Mouse (Mus musculus): ENCODE data around the gene Rasa2. TPM values are rescaled to one million over a fixed set of nuclear protein-coding genes. Genes with fewer than 3 reads are reported as not detected.

The Rasa2 gene
- polyA plus RNA-seq, 1 experiment from 2014 or later: 19.8 TPM

DNA sequence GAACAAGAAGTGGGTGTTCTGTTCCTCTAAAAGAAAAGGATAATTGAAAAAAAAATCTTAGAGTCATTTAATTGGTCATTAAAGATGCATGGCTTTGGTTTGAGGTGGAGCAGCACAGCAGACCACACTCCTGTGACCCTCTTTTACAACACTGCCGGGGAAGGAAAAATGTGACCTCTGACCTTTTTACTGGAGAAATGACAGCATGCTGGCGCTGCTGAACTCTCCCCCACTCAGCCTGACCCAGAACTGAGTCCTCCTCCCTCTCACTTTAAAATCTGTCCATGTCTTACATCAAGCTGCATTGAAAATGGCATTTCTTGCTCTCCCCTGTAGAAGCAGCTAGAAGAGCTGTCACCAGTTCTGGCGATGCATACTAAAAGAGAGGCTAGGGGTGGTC, 138.2 kb downstream of the Rasa2 start:
- Histone ChIP-seq H3K4me2 (replicated peaks) (no peak overlapping the region), H3K9ac (no peak overlapping the region), H3K27me3 (no peaks in the 10 kb centered on the region), H3K4me3 (replicated peaks) (no peak overlapping the region), H3K36me3 (no peaks in the 10 kb centered on the region), H3K4me1 (0 out of 2 replicates have a peak, but pooled peaks cover 5% of the 10 kb centered on the region), H3K9me3 (replicated peaks) (no peaks in the 10 kb centered on the region), H3K27ac (replicated peaks) (no peak overlapping the region)
- WGBS: 33% methylated on average over 3 of the region's 3 CpGs
- ATAC-seq (ENCODE audit: insufficient number of reproducible peaks, low FRiP score, low TSS enrichment, low read depth): no peak

DNA sequence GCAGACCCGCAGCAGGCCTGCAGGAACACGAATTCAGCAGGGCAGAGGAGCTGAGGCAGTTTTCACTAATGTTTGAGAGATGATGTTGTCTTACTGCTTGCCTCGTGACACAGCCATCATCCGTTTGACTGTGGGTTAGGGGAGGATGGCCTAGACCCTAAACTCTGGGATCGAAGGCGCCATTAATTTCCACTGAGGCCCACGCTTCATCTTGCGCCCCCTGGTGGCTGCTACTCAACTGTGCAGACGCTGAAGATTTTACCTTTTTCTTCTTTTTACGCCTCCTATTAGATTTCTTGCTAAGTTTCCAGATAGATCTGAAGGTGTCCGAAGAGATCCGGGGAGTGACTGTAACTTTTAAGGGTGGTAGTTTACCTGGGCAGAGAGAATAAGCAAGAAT, 139.6 kb downstream of the Rasa2 start:
- H3K36me3 ChIP-seq: no peaks in the 10 kb centered on the region
- H3K9me3 ChIP-seq (replicated peaks): no peaks in the 10 kb centered on the region
- H3K27me3 ChIP-seq: no peaks in the 10 kb centered on the region
- H3K4me2 ChIP-seq (replicated peaks): 0 out of 2 replicates have a peak overlapping the region, but pooled peaks have one; percentile 25
- WGBS: 35% methylated on average over 12 of the region's 12 CpGs
- H3K27ac ChIP-seq (replicated peaks): no peak overlapping the region
- no peak overlapping the region for H3K9ac ChIP-seq
- ATAC-seq (ENCODE audit: insufficient number of reproducible peaks, low FRiP score, low TSS enrichment, low read depth): no peak
- H3K4me1 ChIP-seq: 0 out of 2 replicates have a peak, but pooled peaks cover 5% of the 10 kb centered on the region
- no peak overlapping the region for H3K4me3 ChIP-seq (replicated peaks)

Other genes with a start within 250 kb of the Rasa2 start
- 205 and 210 TPM in 2 replicates for gene Rnf7, start 152.9 kb downstream of the Rasa2 start, polyA plus RNA-seq (2015; fragmentation: Nextera tagmentation; extraction: Ambion mirVana)
- gene Gm28729, start 106.4 kb downstream of the Rasa2 start, polyA plus RNA-seq (2015; fragmentation: Nextera tagmentation; extraction: Ambion mirVana): 1.0 and 2.4 TPM in 2 replicates
- gene Zbtb38, start 121.2 kb upstream of the Rasa2 start, polyA plus RNA-seq (2015; fragmentation: Nextera tagmentation; extraction: Ambion mirVana): 21.2 and 22.1 TPM in 2 replicates

Measured in embryonic facial prominence, embryonic 15.5 days (tissue).